Mouse (Mus musculus) kidney, postnatal 36 days (tissue): ENCODE results near the gene Asxl1.
A peak's percentile ranks its signal among the peaks of the same experiment; 100 is the strongest.

Experiments used
- DNase-seq, 2 experiments: peaks; one replicate each; pipeline ENCODE4 v3.0.0; 2021 to 2022; ENCODE audit warnings: mixed read lengths in 2 of 2

Asxl1 gene

DNA sequence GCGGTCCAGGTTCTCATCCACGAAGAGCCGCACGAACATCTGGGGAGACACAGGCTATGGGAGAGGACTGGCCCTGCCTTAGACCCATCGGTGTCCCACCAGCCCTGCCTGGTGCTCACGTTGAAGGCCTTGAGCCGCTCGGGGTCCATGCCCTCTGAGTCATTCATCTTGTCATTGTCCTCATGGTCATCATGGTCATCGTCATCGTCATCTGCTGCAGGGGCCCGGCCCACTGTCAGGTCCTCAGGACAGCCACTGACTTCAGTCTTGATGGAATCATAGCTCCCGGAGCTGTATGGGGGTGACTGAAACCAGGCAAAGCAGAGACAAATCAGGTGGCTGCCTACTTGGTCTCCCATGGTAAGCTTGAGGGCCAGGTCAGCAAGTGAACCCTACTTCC lies 72.2 kb downstream of the Asxl1 start:
- DNase-seq, result no peak

DNA sequence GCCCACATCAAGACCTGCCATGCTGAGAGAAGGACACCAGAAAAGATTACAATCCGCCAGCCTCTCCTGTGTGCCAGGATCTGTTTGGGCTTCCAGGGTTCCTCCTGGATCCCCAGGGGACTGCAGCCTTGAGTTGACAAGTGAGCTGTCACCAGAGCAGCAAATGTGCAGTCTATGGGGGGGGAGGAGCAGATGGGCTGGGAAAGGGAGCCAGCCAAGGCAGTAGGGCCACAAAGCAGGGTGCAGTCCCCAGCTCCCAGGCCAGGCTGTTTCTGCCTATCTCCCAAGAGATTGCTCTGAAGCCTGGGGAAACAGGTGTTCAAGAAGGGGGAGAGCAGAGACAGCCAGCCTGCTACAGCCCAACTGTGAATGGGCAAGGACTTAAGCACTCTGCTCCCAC lies 72.8 kb downstream of the Asxl1 start:
- DNase-seq, result no peak

DNA sequence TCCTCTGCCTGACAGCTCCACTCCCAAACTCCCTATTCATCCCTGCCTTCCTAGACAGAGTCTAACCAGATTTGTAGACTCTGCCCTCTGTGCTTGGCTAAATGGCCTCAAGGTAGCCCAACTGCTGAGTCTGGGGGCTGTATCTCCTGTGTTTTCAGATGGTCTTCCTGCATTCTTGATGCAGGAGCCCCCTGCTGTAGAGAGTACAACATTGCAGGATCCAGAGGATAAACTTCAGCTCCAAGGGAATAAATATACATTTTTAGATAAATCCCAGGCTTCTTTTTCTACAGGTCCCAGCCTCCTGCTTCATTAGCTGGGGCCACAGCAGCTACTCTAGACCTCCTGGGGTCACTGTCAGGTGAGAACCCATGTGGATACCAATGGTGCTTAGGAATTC lies 75.6 kb downstream of the Asxl1 start:
- DNase-seq, result no peak

DNA sequence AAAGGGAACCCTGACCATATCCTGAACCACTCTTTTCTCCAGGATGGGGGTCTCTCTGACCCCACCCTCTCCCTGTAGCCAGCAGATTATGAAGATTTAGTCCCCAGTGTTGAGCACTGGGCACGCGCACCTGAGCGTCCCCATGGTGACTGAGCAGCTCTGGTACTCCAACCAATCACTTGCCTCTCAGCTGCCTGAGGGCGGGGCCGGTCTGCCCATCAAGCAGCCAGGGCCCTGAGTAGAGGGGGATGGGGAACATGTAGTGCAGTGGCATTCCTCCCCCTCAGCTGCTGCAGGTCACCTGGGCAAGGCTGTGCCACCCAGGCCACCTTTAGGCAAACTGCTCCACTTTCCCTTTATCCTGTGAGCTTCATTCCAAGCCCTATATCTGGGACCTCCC lies 76.4 kb downstream of the Asxl1 start:
- DNase-seq, result peak; percentile 35 to 56

DNA sequence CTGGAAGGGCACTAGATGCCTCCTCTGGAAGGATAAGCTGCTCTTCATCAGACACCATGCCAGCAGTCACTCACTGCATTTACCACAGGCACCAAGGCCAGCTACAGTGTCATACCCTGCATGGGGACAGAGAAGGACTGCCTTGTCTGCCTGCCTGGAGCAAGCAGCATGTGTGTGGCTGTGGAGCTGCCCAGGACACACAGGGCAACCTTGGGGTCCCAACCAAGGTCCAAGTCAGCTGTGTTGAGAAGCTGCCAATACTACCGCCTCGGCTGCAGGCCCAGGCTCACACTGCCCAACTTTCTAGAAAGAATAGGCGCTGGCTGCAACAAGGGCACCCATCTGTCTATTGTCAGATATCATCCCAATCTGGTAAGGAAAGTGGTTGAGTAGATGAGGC lies 77.5 kb downstream of the Asxl1 start:
- peak in 1 of 2 experiments; percentile 19 for DNase-seq

DNA sequence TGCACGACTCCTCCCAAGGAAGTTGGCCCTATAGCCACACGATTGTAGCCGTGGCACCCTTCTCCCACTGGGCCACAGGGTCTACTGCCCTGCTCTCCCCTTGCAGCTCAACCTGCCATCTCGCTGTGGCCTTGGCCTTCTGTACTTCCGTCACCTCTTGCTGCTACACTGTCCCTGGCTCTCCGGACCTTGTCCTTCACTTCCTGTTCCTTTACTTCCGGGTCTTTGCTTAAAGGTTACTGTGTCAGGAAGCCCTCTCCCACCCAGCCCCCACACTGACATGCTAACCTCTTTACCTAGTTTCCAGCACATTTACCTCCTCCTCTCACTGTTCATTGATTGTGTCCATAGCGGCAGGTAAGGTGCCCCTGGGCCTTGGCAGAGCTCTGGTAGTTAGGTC lies 78.9 kb downstream of the Asxl1 start:
- peak in 1 of 2 experiments; percentile 22 for DNase-seq

DNA sequence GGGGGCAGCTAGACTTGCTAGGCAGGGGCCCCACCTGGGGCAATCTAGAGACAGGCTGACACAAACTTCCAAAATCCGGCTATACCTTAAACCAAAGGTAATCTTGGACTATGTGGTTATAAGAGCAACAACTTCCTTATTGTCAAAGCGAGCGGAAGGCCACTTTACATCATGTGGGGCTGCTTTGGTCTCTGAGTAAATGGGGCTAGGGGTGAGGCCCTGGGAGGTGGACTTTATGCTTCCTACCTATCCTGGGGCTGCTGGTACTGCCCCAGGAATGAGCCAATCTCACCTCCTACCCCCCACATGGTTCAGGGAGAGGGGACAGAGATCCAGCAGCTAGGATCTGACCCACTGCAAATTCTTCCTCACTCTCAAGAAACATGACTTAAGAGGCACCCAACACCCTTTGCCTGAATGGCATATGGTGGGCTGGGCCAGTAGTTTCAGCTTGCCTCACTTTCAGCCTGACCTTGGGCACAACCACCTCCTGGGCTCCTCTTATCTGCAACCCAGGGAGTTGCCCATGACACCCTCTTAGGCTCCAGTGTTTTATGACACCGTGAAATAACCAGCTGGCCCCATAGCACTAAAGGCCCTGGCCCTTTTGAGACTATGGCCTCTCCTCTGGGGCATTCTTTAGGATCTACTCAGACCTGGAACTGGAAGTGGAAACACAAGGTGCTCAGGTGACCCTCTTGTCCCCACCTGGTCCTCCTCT lies 79.7 kb downstream of the Asxl1 start:
- DNase-seq, result no peak

DNA sequence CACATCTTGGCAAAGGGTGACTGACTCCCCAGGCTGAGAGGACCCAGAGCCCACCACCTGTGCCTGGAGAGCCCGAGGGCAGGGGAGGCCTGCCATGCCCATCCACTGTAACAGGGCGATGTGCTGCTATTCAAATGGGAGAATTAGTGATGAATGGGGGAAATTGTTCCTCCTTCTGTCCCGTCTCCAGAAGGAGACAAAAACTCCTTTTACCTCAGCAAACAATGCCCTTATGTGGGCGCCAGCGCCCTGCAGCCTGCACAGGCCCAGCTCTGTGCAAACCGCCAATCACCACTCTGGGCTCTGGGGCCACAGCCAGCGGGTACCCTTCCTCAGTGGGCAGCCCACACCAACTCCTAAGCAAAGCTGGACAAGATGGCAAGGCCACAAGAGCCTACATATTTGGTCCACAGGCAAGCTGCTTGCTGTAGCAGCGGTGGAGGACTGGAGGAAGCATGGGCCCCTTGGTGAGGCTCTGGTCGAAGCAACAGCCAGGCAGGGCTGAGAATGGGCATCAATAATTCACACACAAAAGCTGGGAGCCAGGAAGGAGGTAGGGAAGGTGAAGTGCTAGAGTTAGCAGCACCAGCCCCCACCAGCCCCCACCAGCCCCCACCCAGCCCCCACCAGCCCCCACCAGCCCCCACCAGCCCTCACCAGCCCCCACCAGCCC lies 80.5 kb downstream of the Asxl1 start:
- no peak for DNase-seq

DNA sequence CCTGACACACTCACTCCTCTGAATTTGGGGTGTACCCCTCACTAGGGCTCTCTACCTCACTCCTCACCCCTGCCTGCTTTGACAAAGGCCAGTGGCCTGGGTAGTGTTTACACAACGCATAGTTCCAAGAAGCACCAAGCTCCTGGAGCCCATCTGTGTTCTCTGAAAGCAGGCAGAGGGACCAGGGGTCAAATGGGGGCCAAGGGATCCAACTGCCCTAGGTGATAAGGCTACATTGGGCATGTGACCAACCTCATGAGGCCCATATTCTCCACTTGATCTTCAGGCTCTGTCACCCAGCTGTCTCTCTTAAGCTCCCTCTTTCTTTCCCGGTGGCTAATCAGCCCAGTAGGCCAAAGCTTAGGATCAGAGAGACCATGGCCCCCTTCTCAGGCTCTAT lies 81.3 kb downstream of the Asxl1 start:
- DNase-seq, result no peak

DNA sequence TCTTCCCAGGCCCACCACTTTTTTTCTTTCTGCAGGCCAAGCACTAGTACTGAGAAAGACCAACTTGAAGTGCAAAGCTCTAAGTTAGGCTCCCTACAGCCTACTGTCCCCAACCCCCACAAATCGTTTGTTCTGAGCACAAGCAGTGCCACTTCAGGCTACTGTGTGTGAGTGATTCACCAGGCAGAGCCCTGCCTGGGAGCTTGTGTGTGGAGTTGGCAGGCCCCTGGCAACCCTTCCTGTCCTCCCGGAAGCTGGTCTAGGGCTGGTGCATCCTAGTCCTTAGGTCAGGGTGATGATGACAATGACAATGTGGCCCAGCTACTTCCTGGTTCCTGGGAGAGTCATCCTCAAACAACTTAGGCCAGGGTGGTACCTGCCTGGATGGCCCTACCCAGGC lies 82.9 kb downstream of the Asxl1 start:
- DNase-seq, result peak in 1 of 2 experiments; percentile 19

DNA sequence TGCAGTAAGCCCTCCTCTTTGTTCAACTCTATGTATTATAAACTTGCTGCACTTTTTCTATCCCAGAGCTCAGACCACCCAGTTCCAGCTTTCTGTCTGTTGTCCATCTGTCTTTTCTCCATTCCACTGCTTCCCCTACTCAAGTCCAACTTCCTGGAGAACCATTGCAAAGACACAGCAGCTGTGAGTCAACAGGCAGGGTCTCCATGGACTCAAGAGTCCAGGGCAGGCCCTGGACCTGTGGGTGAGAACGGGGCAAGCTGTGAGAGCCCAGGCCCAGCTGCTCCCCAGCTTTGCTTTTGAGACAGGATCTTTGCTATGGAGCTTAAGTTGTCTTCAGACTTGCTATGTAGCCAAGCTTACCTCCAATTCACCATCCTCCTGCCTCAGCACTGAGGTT lies 84.9 kb downstream of the Asxl1 start:
- DNase-seq, result no peak

DNA sequence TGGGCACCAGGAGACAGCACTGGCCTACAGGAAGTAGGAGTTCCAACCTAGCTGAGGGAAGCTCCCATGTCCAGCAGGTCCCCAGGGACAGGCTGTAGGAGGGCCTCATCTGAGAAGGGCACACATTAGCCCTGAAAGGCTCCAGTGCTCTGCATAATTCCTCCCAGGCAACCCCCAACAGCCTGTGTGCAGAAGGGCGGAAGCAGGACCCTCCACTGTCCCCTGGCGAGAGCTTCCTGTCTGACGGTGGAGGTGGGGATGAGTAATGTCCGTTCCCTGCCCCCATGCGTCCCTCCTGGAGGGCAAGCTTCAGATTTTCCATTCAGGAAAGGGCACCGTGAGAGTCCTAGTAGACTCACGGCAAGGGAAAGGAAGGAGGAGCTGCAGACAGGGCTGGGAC lies 86.9 kb downstream of the Asxl1 start:
- DNase-seq, result peak; percentile 50 to 59

DNA sequence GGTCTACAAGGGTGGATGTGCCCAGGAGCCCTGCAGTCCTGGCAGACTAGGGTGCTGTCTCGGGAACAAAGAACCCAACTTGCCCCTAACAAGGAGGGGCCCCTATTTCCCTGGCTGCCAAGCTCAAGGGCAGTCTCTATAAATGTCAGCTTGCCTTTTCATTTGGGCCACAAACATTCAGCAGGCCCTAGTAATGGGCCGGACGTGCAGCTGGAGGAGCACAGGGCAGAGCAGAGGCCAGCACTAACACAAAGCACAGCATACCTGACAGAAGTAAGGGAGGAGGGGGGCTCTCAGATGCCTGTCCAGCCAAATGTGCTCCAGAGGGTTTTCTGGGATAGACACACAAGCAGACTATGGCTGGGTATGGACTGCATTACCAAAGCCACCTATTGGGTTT lies 88.2 kb downstream of the Asxl1 start:
- no peak for DNase-seq

DNA sequence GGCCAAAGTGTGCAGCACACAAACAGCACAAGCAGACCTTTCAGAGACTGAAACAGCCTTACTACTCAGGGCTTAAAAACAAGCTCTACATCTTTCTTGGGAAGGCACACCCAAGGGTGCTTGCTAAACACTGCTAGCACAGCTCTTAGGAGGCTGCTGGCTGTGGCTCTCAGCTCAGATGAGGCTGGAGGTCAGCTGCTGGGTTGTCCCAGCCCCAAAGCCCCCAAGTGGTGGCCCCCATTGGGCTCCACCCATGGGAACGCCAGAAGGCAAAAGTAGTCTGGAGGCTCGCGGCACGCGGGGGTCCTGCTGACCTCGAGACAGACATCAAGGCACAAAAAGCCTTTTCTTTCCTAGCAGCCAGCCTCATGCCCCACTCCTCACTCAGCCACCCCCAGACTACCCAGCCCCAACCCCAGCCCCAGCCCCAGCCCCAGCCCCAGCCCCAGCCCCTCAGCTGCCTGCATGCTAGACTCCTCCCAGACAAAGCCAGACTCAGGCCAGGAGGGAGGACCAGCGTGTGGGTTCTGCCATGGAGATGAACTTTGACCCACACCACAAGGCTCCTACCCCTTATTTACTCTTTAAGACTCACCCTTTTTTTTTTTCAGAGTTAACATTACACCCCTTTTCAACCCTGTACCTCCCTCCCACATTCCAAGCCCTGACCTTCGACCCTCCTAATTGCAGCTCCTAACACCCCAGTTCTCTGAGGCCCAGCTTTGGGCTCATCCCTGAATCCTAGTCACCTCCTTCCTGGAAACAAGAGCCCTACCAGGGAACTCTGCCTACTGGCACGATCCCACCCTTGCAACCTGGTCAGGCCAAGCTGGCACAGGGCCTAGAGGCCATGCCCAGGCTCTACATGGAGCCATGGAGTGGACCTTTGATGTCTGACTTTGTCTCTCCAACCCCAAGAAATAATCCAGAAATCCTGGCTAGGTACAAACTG lies 89.5 kb downstream of the Asxl1 start:
- peak; percentile 84 to 88 for DNase-seq

DNA sequence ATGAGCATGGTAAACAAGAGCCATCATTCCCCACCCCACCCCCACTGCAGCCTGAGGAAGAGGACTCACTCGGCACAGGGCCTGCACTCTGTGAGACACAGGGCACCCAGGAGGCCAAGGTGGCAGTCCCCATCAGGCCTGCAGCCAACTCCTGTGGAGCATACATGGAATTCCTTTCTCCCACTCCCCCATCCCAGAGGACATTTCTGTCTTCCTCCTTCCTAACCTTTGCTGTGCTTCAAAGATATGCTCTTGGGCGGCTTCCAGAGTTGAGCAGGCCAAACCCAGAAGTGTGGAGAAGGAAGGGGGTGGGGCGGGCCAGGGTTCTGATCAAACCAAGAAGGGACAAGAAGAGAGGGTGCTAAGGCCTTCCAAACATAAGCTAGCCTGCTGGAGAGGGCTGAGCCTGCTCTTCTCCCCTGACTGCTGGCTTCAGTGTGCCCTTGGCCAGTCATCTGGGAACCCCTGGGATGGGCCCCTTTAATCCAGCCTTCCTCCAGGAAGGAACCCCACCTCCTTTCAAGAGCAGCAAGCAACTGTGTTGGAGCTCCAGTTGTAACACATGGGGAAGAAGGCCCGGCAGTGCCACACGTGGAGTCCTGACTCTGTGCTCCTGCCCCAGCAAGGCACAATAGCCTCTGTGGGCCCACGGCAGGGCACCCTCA lies 91.1 kb downstream of the Asxl1 start:
- peak; percentile 90 to 91 for DNase-seq

DNA sequence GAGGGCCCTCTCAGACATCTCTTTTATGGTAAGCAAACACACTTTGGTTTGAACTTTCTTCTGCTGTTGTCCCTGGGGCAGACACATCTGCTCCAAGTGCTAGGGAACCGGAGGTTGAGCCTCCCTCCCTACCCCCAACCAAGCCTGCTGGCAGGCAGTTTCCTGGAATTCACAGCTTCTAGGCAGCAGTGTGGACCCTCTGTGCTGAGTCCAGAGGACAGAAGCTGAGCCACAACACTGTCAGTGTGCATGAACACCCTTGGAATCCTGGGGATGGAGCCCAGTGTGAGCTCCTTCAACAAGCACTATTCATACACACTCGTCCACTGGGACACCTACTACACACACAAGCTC lies 91.7 kb downstream of the Asxl1 start:
- DNase-seq, result peak; percentile 59 to 76

DNA sequence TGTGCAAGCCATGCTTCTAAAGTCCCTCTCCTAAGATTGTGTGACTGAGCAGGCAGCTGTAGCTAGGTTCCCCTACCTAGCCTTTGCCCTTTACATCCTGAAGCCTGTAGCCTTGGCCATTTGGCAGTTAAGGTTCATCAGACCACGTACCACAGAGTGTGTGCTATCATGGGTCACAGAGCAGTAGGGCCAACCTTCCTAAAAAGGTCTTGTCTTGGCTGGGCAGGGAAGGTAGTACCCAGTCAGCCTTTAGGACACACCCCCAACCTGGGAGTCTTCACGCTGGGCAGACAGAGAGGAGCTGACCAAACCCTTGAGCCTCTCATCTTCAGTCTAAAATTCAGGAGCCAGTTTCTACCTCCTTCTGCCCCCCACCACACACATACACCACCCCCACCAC lies 95.1 kb downstream of the Asxl1 start:
- DNase-seq, result peak; percentile 54 to 67

DNA sequence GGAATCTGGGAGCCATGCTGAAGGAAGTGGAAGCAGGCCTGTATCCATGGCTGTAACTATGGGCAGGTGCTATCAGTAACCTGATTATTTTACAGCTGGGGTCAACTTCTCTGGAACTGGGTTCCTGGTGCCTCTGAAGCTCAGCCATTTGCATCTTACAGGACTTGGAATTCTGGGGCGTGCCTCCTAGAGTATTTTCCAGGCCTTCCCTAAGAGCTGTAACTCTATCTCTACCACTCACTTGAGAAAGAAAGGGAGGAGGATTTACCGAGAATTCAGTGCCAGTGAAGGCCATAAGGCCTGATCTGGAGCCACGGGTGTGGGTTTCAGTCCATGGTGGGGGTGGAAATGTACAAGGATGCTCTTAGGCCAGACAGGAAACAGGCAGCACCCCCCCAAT lies 95.6 kb downstream of the Asxl1 start:
- no peak for DNase-seq

DNA sequence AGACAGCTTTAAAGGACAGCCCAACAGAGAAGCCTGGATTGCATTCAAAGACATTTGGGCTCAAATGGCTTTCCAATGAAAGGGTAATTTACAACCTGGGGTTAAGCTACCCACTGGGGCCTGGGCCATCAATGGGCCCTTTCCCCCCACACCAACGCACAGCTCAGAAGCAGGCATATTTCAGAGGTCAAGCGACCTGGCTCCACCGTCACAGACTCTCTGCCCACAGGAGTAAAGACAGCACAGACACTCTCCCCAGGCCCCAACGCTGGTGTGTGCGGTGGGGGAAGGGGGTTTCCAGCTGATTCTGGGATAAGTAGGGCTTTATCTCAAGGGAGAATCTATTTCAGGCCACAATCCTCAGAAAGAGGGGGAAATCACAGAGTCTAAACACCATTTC lies 97.1 kb downstream of the Asxl1 start:
- no peak for DNase-seq

DNA sequence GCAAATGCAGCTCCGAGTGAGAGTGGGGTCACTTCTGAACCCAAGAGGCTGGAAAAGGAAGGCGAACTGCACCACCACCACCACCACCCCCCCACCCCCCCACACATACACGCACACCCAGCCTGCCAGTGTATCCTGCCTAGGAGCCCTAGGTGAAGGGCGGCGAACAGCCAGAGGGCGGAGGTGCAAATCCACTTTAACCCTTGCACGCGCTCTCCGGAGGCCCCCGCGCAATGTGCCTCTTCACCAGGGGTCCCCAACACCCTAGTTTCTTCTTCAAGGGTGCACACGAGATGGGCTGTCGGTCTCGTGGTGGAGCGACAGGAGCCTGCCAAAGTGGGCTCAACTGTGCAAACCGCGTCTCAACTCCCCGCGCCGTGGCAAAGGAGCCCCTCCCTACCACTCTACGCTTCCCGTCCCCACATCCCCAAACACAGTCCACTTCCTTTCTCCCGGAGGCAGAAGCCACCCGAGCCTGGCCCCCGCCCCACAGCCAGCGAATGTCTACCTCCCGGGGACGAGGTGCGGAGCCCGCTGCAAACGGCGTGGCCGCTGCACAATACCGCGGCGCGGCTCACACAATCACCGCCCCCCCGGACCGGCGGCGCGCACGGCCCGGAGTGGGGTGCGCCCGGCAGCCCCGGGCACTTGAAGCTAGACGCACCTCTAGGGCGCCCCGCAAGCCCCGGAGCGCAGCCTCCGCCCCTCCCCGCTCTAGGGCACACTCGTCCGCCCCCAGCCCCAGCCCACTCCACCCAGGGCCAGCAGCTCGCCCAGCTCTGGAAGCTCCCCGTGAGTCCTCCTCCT lies 98.0 kb downstream of the Asxl1 start:
- peak; percentile 23 to 75 for DNase-seq

DNA sequence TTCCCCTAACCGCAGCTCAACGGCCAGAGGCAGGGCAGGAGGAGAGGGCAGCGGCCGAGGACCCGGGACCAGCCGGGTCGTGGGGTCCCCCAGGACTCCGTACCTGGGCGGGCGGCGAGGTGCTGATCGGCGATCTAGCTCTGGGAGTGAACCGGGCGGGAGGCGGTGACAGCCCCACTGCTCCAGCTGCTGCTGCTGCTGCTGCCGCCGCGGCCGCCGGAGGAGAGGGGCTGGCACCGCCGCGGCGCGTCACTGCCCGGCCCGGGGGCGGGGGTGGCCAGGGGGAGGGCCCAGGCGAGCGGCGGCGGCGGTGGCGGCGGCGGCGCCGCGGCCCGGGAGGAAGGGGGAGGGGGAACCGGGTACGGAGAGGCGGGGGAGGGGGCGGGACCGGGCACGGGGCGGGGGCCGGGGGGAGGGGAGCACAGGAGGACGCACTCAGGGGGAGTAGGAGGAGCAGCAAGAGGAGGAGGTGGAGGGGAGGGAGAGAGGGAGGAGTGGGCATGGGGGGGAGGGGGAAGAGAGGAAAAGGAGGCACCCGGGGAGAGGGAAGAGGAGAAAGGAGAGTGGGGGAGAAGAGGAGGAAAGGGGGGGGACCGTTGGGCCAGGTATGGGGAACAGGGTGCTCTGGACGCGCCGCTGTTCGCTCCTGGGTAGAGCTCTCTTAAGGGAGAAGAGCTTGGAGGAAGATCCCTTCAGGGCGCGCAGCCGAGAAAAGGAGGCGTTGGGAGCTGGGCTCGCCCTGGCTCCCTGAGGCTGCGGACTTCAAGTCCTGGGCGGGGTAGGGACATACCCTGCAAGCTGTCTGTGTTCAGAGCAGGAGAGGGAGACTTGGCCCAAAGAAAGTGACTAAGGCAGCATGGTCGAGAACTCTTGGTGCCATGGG lies 98.9 kb downstream of the Asxl1 start:
- peak; percentile 75 to 90 for DNase-seq
